Mouse (Mus musculus) midbrain, embryonic 12.5 days (tissue): ENCODE results near the gene Gm37240. TPM values are rescaled to one million over a fixed set of nuclear protein-coding genes. Genes with fewer than 3 reads are reported as not detected.
A peak's percentile ranks its signal among the peaks of the same experiment; 100 is the strongest.

ENCODE experiments used
- ATAC-seq: fragments of 200-750 bp; cut with Nextera tagmentation; 2 replicates; pipeline ENCODE4 v1.8.0; 2017; ENCODE audit warnings: low read depth, moderate TSS enrichment, moderate library complexity; ENCODE audit not compliant: low FRiP score
- H3K27ac ChIP-seq: fragments of 300-500 bp; sonication (generic); replicated peaks from 2 replicates; pipeline ENCODE4 v1.5.1; 2016; ENCODE audit warnings: mild to moderate bottlenecking
- H3K27me3 ChIP-seq: fragments of 300-500 bp; sonication (generic); 2 replicates; pipeline ENCODE4 v1.6.1; 2016; ENCODE audit warnings: mild to moderate bottlenecking
- H3K36me3 ChIP-seq: fragments of 300-500 bp; sonication (generic); 2 replicates; pipeline ENCODE4 v1.6.1; 2016
- H3K4me1 ChIP-seq: fragments of 300-500 bp; sonication (generic); 2 replicates; pipeline ENCODE4 v1.6.1; 2016
- H3K4me2 ChIP-seq: fragments of 300-500 bp; sonication (generic); replicated peaks from 2 replicates; pipeline ENCODE4 v1.6.1; 2016; ENCODE audit warnings: mild to moderate bottlenecking, moderate library complexity
- H3K4me3 ChIP-seq: fragments of 300-500 bp; sonication (generic); 2 replicates; pipeline ENCODE4 v1.5.1; 2016; ENCODE audit warnings: mild to moderate bottlenecking
- H3K9ac ChIP-seq: fragments of 300-500 bp; sonication (generic); replicated peaks from 2 replicates; pipeline ENCODE4 v1.6.1; 2016; ENCODE audit warnings: mild to moderate bottlenecking, moderate library complexity
- H3K9me3 ChIP-seq: fragments of 300-500 bp; sonication (generic); 2 replicates; pipeline ENCODE4 v1.6.1; 2016; ENCODE audit warnings: mild to moderate bottlenecking
- WGBS: fragments of 180-500 bp; shearing (Covaris S2); methylation state at CpG from one replicate; pipeline ENCODE4 v1.1.7; 2016; 5-methylcytosine and 5-hydroxymethylcytosine counted together
- polyA plus RNA-seq: library from polyadenylated mRNA; unstranded; fragments of >200 nt; fragmentation: Nextera tagmentation; extraction: Ambion mirVana; gene quantifications from 2 replicates; pipeline ENCODE4 v1.2.1, GENCODE M21; 2016

Gm37240 gene
- polyA plus RNA-seq, 1 experiment from 2014 or later = 0.96 TPM

DNA sequence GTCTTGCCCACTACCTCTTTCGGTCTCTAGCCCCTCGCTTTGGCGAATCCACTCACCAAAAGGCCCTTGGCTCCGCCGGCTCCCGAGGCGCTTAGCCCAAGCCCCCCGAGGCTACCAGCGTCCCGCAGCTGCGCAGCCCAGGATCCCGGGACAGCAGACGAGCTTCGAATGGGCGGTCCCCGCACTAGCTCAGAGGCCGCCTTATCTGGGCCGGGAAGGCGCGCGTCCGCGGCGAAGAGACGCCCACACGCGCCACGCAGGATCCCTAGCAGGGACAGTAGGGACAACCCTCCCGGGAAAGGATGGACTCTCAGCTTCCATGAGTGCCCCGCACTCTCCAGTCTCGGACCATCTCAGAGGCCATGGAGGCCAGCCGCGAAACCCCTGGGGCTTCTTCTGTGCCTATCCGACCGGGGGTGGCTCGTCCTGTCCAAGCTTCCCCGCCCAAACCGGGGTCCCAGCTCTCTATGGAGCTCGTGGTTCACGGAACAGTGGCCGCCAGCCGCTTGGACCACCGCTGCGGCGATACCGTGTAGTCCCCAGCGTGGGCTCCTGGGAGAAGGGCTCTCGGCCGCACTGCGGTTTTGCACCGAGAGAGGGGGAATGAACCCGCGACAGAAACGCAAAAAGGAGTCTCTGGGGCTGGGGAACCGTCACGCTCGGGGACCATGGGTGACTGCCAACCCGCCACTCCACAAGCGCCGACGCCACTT, 1407.9 kb downstream of the Gm37240 start:
- no peak overlapping the region for H3K27ac ChIP-seq
- under 1% methylated on average over 61 of the region's 61 CpGs for WGBS
- H3K27me3 ChIP-seq = peaks cover 72% of the 10 kb centered on the region
- no peaks in the 10 kb centered on the region for H3K9me3 ChIP-seq
- H3K9ac ChIP-seq = peak overlapping the region; percentile 71
- H3K4me3 ChIP-seq = peak overlapping the region; percentile 67
- H3K4me1 ChIP-seq = peaks cover 24% of the 10 kb centered on the region
- no peaks in the 10 kb centered on the region for H3K36me3 ChIP-seq
- H3K4me2 ChIP-seq = peak overlapping the region; percentile 99
- peak; percentile 62 for ATAC-seq

DNA sequence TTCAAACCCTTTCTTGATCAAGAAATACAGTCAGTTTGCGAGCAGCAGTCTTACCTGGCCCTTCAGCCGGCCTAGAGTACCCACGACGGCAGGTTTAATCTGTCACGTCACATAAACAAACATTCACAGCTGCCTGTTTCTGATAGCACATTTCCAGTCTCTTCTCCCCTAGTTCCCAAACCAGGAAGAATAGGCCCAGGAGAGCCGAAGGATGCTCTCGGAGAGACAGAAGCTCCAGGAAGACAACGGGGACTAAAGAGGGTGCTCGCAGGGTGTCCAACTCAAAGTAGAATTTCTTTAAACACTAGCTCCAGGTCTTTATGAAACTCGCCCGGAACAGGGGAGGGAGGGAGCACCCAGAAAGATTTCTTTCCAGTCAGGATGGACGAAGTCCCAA, 1408.4 kb downstream of the Gm37240 start:
- H3K36me3 ChIP-seq = no peaks in the 10 kb centered on the region
- peaks cover 76% of the 10 kb centered on the region for H3K27me3 ChIP-seq
- whole genome bisulfite sequencing = 1% methylated on average over 12 of the region's 12 CpGs
- H3K4me2 ChIP-seq = peak overlapping the region; percentile 99
- peak overlapping the region; percentile 71 for H3K9ac ChIP-seq
- no peak overlapping the region for H3K27ac ChIP-seq
- peak overlapping the region; percentile 67 for H3K4me3 ChIP-seq
- no peak for ATAC-seq
- no peaks in the 10 kb centered on the region for H3K9me3 ChIP-seq
- H3K4me1 ChIP-seq = peaks cover 24% of the 10 kb centered on the region

DNA sequence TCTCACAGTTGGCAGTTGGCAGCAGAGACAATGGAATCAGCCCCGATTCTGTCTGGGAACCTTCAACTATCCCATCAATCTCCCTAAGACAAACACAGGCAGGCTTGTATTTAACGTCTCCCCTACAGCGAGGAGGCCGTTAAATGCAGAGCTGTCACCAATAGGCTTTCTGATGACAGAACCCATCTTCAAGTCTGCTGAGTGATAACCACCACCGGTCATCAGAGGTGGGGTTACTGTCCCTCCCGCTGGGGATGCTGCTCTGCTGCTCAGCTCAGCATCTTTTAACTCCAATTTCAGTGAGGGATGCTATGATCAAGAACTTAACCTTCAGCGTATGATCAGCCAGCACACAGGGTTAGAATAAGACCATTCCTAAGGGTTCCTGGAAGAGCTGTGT, 1409.1 kb downstream of the Gm37240 start:
- H3K27ac ChIP-seq = no peak overlapping the region
- WGBS = 7% methylated on average over 7 of the region's 7 CpGs
- H3K4me3 ChIP-seq = peak overlapping the region; percentile 67; the same call in 1 of the 2 replicates
- H3K36me3 ChIP-seq = no peaks in the 10 kb centered on the region
- peak overlapping the region; percentile 99 for H3K4me2 ChIP-seq
- no peaks in the 10 kb centered on the region for H3K9me3 ChIP-seq
- no peak overlapping the region for H3K9ac ChIP-seq
- no peak for ATAC-seq
- H3K4me1 ChIP-seq = peaks cover 24% of the 10 kb centered on the region
- peaks cover 76% of the 10 kb centered on the region for H3K27me3 ChIP-seq

GRCm38 (mm10) chr3:84477498-84477897, 1409.8 kb downstream of the Gm37240 start:
- no peak for ATAC-seq
- H3K27me3 ChIP-seq = peaks cover 74% of the 10 kb centered on the region

GRCm38 (mm10) chr3:84474981-84475775, 1412.1 kb downstream of the Gm37240 start:
- Histone ChIP-seq H3K9me3 (no peaks in the 10 kb centered on the region), H3K4me3 (no peak overlapping the region), H3K4me2 (no peak overlapping the region), H3K9ac (no peak overlapping the region), H3K4me1 (peaks cover 25% of the 10 kb centered on the region), H3K36me3 (no peaks in the 10 kb centered on the region), H3K27ac (no peak overlapping the region), H3K27me3 (peaks cover 52% of the 10 kb centered on the region)
- ATAC-seq = no peak
- WGBS = 92% methylated on average over 12 of the region's 12 CpGs

More at GRCm38 (mm10) chr3:84477498-84477897, 1409.8 kb downstream of the Gm37240 start:
- no peak overlapping the region for H3K4me3 ChIP-seq
- no peak overlapping the region for H3K27ac ChIP-seq
- WGBS = 89% methylated on average over 1 of the region's 1 CpGs
- H3K36me3 ChIP-seq = no peaks in the 10 kb centered on the region
- H3K4me2 ChIP-seq = no peak overlapping the region
- peaks cover 30% of the 10 kb centered on the region for H3K4me1 ChIP-seq
- no peak overlapping the region for H3K9ac ChIP-seq
- H3K9me3 ChIP-seq = no peaks in the 10 kb centered on the region

DNA sequence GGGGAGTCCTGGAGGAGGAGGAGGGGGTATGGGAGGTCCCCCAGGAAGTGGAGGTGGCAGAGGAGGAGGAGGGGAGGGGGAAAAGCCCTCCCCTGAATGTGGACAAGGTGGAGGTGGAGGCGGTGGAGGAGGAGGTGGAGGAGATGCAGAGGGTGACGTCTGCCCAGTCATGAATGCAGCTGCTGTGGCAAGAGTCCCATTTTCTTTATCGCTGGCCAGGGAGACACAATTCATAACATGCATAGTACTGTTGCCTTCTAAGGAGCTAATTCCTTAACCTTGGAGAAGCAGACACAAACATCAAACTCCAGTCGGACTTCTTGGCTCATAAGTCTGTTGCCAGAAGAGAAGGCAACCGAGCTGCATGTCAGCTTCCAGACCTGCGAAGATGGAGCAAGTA, 1412.9 kb downstream of the Gm37240 start:
- H3K4me1 ChIP-seq = peaks cover 22% of the 10 kb centered on the region
- H3K9ac ChIP-seq = no peak overlapping the region
- 89% methylated on average over 6 of the region's 6 CpGs for WGBS
- no peaks in the 10 kb centered on the region for H3K36me3 ChIP-seq
- no peak overlapping the region for H3K4me2 ChIP-seq
- no peaks in the 10 kb centered on the region for H3K9me3 ChIP-seq
- peaks cover 45% of the 10 kb centered on the region for H3K27me3 ChIP-seq
- ATAC-seq = no peak
- H3K4me3 ChIP-seq = no peak overlapping the region
- H3K27ac ChIP-seq = no peak overlapping the region

GRCm38 (mm10) chr3:84472955-84473354, 1414.4 kb downstream of the Gm37240 start:
- ATAC-seq = no peak
- Histone ChIP-seq H3K27me3 (peaks cover 30% of the 10 kb centered on the region), H3K4me3 (no peak overlapping the region), H3K4me2 (no peak overlapping the region), H3K9me3 (no peaks in the 10 kb centered on the region), H3K27ac (no peak overlapping the region), H3K9ac (no peak overlapping the region), H3K4me1 (peaks cover 8% of the 10 kb centered on the region), H3K36me3 (no peaks in the 10 kb centered on the region)
- 73% methylated on average over 5 of the region's 5 CpGs for WGBS

GRCm38 (mm10) chr3:84472527-84472926, 1414.8 kb downstream of the Gm37240 start:
- peaks cover 26% of the 10 kb centered on the region for H3K27me3 ChIP-seq
- H3K4me2 ChIP-seq = no peak overlapping the region
- H3K4me3 ChIP-seq = no peak overlapping the region
- no peak overlapping the region for H3K9ac ChIP-seq
- H3K36me3 ChIP-seq = no peaks in the 10 kb centered on the region
- H3K27ac ChIP-seq = no peak overlapping the region
- peaks cover 7% of the 10 kb centered on the region for H3K4me1 ChIP-seq
- 69% methylated on average over 3 of the region's 3 CpGs for WGBS
- ATAC-seq = no peak
- no peaks in the 10 kb centered on the region for H3K9me3 ChIP-seq

DNA sequence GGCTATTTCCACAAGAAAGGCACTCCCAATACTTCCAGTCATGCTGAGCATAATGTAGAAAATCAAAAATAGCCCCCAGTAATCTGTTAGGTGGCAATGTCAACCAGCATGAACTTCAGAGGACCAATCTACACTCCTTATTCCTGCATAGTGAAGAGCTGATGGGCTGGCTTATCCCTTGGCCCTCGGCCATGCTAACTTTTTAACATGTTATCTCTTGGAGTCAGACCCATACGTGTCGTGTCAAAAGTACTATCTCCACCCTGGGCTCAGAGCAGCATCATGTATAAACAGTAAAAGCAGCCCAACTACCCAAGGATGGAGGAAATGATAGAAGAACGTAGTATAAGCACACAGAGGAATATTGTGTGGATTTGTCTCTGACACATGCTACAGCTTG, 1416.2 kb downstream of the Gm37240 start:
- no peak for ATAC-seq
- Histone ChIP-seq H3K36me3 (no peaks in the 10 kb centered on the region), H3K4me2 (no peak overlapping the region), H3K27ac (no peak overlapping the region), H3K4me1 (peaks cover 7% of the 10 kb centered on the region), H3K27me3 (peaks cover 12% of the 10 kb centered on the region), H3K4me3 (no peak overlapping the region), H3K9me3 (no peaks in the 10 kb centered on the region), H3K9ac (no peak overlapping the region)
- WGBS = 92% methylated on average over 4 of the region's 4 CpGs

DNA sequence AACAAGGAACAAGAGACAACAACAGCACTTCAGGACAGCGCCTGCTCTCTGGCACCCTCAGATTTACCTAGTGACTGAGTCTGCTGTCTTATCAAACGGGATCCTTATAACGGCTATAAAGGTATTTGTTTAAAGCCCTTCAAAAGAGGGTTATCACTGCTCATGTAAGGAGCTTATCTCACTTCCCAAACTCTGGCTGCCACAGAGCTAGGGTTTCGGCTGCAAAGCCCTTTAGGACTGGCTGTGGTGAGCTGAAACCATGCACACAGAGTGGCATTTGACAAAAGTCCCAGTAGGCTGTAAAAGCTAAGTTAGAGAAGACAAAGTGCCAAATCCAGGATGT, 1419.2 kb downstream of the Gm37240 start:
- no peaks in the 10 kb centered on the region for H3K27me3 ChIP-seq
- no peaks in the 10 kb centered on the region for H3K9me3 ChIP-seq
- ATAC-seq = no peak
- H3K4me2 ChIP-seq = no peak overlapping the region
- peaks cover 7% of the 10 kb centered on the region for H3K4me1 ChIP-seq
- H3K36me3 ChIP-seq = no peaks in the 10 kb centered on the region
- no peak overlapping the region for H3K27ac ChIP-seq
- no peak overlapping the region for H3K9ac ChIP-seq
- no peak overlapping the region for H3K4me3 ChIP-seq
- 13% methylated on average over 4 of the region's 4 CpGs for WGBS

DNA sequence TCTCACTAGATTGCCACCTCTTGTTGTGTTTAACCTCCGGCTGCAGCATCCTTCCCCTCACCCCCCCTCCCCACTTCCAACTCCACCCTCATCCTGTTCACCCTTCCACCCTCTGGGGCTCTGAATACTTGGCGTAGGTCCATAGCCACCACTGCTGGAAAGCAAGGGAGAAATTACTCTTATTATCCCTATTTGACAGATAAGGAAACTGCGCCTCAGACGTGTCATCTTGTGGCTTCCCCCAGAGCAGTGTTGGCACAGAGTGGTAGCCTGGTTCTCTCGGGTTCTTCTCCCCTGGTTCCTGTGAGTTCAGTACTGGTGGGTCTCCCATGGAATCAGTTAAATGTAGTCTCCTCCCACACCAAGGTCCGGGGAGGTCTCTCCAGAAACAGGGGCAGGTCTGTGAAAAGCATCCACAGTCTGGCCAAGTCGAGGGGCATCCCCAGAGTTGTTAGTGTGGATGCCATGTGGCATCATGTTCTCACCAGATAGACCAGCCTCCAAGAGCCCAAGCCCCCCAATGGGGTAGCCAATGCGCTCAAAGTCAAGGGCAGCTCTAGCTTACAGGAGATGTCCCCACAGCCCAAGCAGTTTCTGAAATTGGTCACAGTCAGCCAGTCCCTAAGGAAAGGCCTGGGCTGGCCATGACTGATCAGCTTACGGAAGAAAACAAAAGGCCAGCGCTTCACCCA, 1419.8 kb downstream of the Gm37240 start:
- H3K27ac ChIP-seq = no peak overlapping the region
- no peaks in the 10 kb centered on the region for H3K9me3 ChIP-seq
- peaks cover 1% of the 10 kb centered on the region for H3K4me1 ChIP-seq
- 0 out of 2 replicates have a peak, but pooled peaks have one; percentile 58 for ATAC-seq
- H3K4me3 ChIP-seq = no peak overlapping the region
- H3K9ac ChIP-seq = no peak overlapping the region
- no peaks in the 10 kb centered on the region for H3K36me3 ChIP-seq
- no peak overlapping the region for H3K4me2 ChIP-seq
- 62% methylated on average over 10 of the region's 10 CpGs for WGBS
- no peaks in the 10 kb centered on the region for H3K27me3 ChIP-seq
